Mouse (Mus musculus) midbrain, embryonic 14.5 days (tissue): ENCODE results near the gene Hyal2. TPM values are rescaled to one million over a fixed set of nuclear protein-coding genes. Genes with fewer than 3 reads are reported as not detected.
A peak's percentile ranks its signal among the peaks of the same experiment; 100 is the strongest.

ENCODE experiments used
- ATAC-seq: fragments of 200-750 bp; cut with Nextera tagmentation; 2 replicates; pipeline ENCODE4 v1.8.0; 2017; ENCODE audit warnings: moderate number of reproducible peaks, moderate library complexity; ENCODE audit not compliant: low FRiP score, low TSS enrichment
- DNase-seq: peaks from one replicate; pipeline ENCODE4 v3.0.0-alpha.2; 2015
- H3K27ac ChIP-seq: fragments of 300-500 bp; sonication (generic); replicated peaks from 2 replicates; pipeline ENCODE4 v1.5.1; 2014; ENCODE audit warnings: mild to moderate bottlenecking, low read depth, low read length, moderate library complexity
- H3K27me3 ChIP-seq: fragments of 300-500 bp; sonication (generic); 2 replicates; pipeline ENCODE4 v1.6.1; 2014; ENCODE audit warnings: low read length, control low read depth, mixed read lengths; ENCODE audit not compliant: control insufficient read depth, insufficient read depth
- H3K36me3 ChIP-seq: fragments of 300-500 bp; sonication (generic); 2 replicates; pipeline ENCODE4 v1.6.1; 2014; ENCODE audit warnings: low read length, control low read depth; ENCODE audit not compliant: control insufficient read depth, insufficient read depth
- H3K4me1 ChIP-seq: fragments of 300-500 bp; sonication (generic); 2 replicates; pipeline ENCODE4 v1.6.1; 2014; ENCODE audit warnings: mild to moderate bottlenecking, antibody characterized with exemption, low read length, control low read depth; ENCODE audit not compliant: control insufficient read depth, insufficient read depth
- H3K4me2 ChIP-seq: fragments of 300-500 bp; sonication (generic); 2 replicates; pipeline ENCODE4 v1.6.1; 2014; ENCODE audit warnings: mild to moderate bottlenecking, low read length, moderate library complexity
- H3K4me3 ChIP-seq: fragments of 300-500 bp; sonication (generic); replicated peaks from 2 replicates; pipeline ENCODE4 v1.5.1; 2014; ENCODE audit warnings: low read depth, low read length
- H3K9ac ChIP-seq: fragments of 300-500 bp; sonication (generic); replicated peaks from 2 replicates; pipeline ENCODE4 v1.6.1; 2014; ENCODE audit warnings: mild to moderate bottlenecking, low read length, moderate library complexity
- H3K9me3 ChIP-seq: fragments of 300-500 bp; sonication (generic); 2 replicates; pipeline ENCODE4 v1.6.1; 2016; ENCODE audit warnings: low read length, control low read depth, mixed read lengths; ENCODE audit not compliant: control insufficient read depth
- WGBS: fragments of 180-500 bp; shearing (Covaris S2); extraction: QIAGEN DNeasy Blood & Tissue Kit; methylation state at CpG from one replicate; pipeline ENCODE4 v1.1.7; 2014; 5-methylcytosine and 5-hydroxymethylcytosine counted together
- polyA plus RNA-seq: library from polyadenylated mRNA; unstranded; fragments of >200 nt; fragmentation: Nextera tagmentation; extraction: Ambion mirVana; gene quantifications from 2 replicates; pipeline ENCODE4 v1.2.1, GENCODE M21; 2014

Hyal2 gene
- polyA plus RNA-seq, 1 experiment from 2014 or later: 97.7 TPM

GRCm38 (mm10) chr9:107586974-107587832 lies 19.5 kb downstream of the Hyal2 start, which contains the start of gene Ifrd2:
Gene Ifrd2, plus strand, starts transcription at chr9:107587642.
- H3K4me1 ChIP-seq: peaks cover 9% of the 10 kb centered on the region
- H3K27ac ChIP-seq: no peak within 1 kb of the TSS
- no peaks in the 10 kb centered on the region for H3K27me3 ChIP-seq
- peak within 1 kb of the TSS; percentile 89 for H3K4me2 ChIP-seq
- peaks cover 36% of the 10 kb centered on the region for H3K36me3 ChIP-seq
- 14% methylated on average over 46 of the region's 46 CpGs for WGBS
- no peaks in the 10 kb centered on the region for H3K9me3 ChIP-seq
- peak; percentile 97 for ATAC-seq
- peak within 1 kb of the TSS; percentile 65 for H3K4me3 ChIP-seq
- H3K9ac ChIP-seq: peak within 1 kb of the TSS; percentile 54
- DNase-seq: peak; percentile 99

- Histone ChIP-seq H3K4me3 (peak overlapping the region; percentile 65), H3K27me3 (no peaks in the 10 kb centered on the region), H3K36me3 (peaks cover 41% of the 10 kb centered on the region), H3K27ac (no peak overlapping the region), H3K4me2 (peak overlapping the region; percentile 89), H3K9me3 (no peaks in the 10 kb centered on the region), H3K9ac (peak overlapping the region; percentile 54), H3K4me1 (peaks cover 9% of the 10 kb centered on the region)
- ATAC-seq: peak; percentile 19; the same call in 1 of the 2 replicates
- DNase-seq: peak; percentile 56
- 6% methylated on average over 33 of the region's 33 CpGs for WGBS
Measured at GRCm38 (mm10) chr9:107587833-107588639, 20.3 kb downstream of the Hyal2 start.

GRCm38 (mm10) chr9:107590058-107590772 lies 22.5 kb downstream of the Hyal2 start:
- Histone ChIP-seq H3K9me3 (no peaks in the 10 kb centered on the region), H3K27me3 (no peaks in the 10 kb centered on the region), H3K4me3 (no peak overlapping the region), H3K36me3 (peaks cover 42% of the 10 kb centered on the region), H3K27ac (no peak overlapping the region), H3K4me1 (peaks cover 9% of the 10 kb centered on the region), H3K4me2 (no peak overlapping the region), H3K9ac (no peak overlapping the region)
- no peak for DNase-seq
- ATAC-seq: no peak
- 91% methylated on average over 25 of the region's 25 CpGs for WGBS

DNA sequence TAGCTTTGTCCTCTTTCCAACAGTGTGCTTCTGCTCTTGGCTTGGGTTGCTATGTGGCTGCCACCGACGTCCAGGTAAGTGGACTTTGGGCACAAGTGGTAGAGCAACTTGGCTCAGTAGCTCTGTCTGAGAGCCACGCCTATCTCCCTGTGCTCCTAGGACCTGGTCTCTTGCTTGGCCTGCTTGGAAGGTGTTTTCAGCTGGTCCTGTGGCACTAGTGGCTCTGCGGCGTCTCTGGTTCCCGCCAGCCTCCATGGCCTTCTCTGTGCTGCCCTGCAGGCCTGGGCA lies 23.0 kb downstream of the Hyal2 start:
- H3K27ac ChIP-seq: no peak overlapping the region
- ATAC-seq: no peak
- no peak overlapping the region for H3K4me3 ChIP-seq
- no peaks in the 10 kb centered on the region for H3K9me3 ChIP-seq
- DNase-seq: no peak
- H3K36me3 ChIP-seq: peaks cover 42% of the 10 kb centered on the region
- H3K4me2 ChIP-seq: no peak overlapping the region
- WGBS: 95% methylated on average over 6 of the region's 6 CpGs
- peaks cover 9% of the 10 kb centered on the region for H3K4me1 ChIP-seq
- H3K9ac ChIP-seq: no peak overlapping the region
- no peaks in the 10 kb centered on the region for H3K27me3 ChIP-seq

- peaks cover 4% of the 10 kb centered on the region for H3K4me1 ChIP-seq
- H3K9me3 ChIP-seq: no peaks in the 10 kb centered on the region
- no peak overlapping the region for H3K9ac ChIP-seq
- H3K4me2 ChIP-seq: no peak overlapping the region
- no peak overlapping the region for H3K4me3 ChIP-seq
- 83% methylated on average over 11 of the region's 11 CpGs for WGBS
- ATAC-seq (no peak), DNase-seq (no peak)
- H3K27me3 ChIP-seq: no peaks in the 10 kb centered on the region
- peaks cover 42% of the 10 kb centered on the region for H3K36me3 ChIP-seq
- H3K27ac ChIP-seq: no peak overlapping the region
Measured at GRCm38 (mm10) chr9:107593101-107593976, 25.6 kb downstream of the Hyal2 start.

DNA sequence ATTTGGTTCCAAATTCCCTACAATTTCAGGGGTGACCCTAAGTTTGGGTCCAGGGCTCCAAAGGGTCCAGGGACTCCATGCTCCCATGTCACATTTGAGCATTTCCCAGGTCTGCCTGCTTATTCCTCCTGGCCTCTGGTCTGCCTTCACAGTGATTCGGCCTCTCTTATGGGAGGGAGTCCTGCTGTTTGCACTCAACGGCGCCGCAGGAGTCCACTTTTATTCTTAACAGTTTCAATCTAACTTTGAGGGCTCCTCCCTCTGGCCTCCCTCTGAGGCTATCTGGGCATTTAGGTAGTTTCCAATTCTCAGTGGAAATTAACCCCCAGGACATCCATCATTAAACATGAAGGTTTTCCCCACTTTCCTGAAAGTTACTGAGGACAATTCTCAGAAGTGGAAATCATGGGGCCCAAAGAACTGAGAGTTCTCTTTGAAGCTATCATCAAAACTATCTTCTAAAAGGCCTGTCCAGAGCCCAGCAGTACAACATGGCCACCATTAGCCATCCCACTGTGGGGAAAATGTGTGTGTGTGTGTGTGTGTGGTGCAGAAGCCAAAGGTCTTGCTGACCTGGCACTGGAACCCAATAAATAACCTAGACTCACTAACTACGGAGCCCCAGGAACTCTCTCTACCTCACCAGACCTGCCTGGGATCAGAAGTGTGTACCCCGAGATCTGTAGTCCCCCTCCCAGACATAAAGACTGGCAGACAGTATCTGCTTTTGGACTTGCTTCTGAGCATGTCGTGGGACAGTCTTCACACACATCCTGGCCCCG lies 26.7 kb downstream of the Hyal2 start:
- Histone ChIP-seq H3K27ac (no peak overlapping the region), H3K4me2 (no peak overlapping the region), H3K9ac (no peak overlapping the region), H3K27me3 (no peaks in the 10 kb centered on the region), H3K36me3 (peaks cover 42% of the 10 kb centered on the region), H3K9me3 (no peaks in the 10 kb centered on the region), H3K4me3 (no peak overlapping the region), H3K4me1 (no peaks in the 10 kb centered on the region)
- WGBS: 79% methylated on average over 8 of the region's 8 CpGs
- ATAC-seq (no peak), DNase-seq (no peak)

DNA sequence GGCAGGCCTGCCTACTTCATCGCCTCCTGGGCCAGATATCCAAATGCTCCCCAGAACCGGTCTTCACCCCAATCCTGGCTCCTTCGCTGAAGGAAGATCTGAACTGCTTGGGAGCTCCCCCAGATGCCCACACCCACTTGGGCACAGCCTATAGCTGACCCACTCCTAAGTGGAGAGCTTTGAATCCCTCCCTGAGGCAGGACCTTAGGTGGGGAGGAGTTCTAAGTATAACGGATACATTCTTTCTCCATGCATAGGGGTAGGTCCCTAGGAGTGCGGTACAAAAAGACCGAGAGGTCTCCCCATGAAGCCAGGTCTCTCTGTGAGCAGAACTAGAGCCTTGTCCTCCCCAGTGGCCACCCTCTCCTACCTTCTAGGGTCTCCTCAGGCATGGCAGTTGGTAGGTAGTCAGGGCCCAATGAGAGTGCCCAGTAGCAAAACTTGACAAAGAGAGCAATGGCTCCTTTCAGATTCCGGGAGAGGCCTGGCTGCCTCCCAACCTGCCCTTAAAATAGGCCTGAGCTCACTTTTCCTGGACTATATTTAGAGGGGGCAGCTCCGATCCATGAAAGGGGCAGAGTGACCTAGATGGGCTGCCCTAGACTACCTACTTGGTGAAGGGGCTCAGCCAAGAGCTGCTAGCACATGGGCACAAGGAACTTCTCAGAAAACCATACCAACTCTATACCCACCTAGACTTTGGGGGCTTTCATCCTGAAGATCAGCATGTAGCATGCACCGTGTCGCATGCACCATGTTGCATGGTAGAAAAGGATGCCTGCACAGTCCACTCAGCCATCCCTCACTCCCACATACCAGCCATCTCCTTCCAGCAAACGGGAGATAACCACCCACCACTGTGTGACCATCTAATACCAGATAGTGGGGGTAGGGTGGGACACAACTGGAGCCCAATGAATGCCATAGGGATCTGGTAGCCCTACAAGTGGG lies 29.1 kb downstream of the Hyal2 start:
- Histone ChIP-seq H3K4me2 (no peak overlapping the region), H3K9ac (no peak overlapping the region), H3K27ac (no peak overlapping the region), H3K36me3 (peaks cover 20% of the 10 kb centered on the region), H3K4me3 (no peak overlapping the region), H3K4me1 (no peaks in the 10 kb centered on the region), H3K9me3 (no peaks in the 10 kb centered on the region), H3K27me3 (no peaks in the 10 kb centered on the region)
- 90% methylated on average over 11 of the region's 11 CpGs for WGBS
- ATAC-seq (no peak), DNase-seq (no peak)
